Mouse (Mus musculus) limb, embryonic 14.5 days (tissue): ENCODE results near the gene Inpp4a. TPM values are rescaled to one million over a fixed set of nuclear protein-coding genes. Genes with fewer than 3 reads are reported as not detected.

Source experiments
- ATAC-seq: fragments of 200-750 bp; cut with Nextera tagmentation; 2 replicates; pipeline ENCODE4 v1.8.0; 2017; ENCODE audit warnings: low read depth, moderate number of reproducible peaks, moderate TSS enrichment; ENCODE audit not compliant: low FRiP score
- DNase-seq: peaks from one replicate; pipeline ENCODE4 v3.0.0-alpha.2; 2015; ENCODE audit warnings: low spot score
- H3K27ac ChIP-seq: fragments of 300-500 bp; sonication (generic); replicated peaks from 2 replicates; pipeline ENCODE4 v1.5.1; 2014; ENCODE audit warnings: low read depth, mild to moderate bottlenecking, low read length, moderate library complexity, mixed read lengths
- H3K27me3 ChIP-seq: fragments of 300-500 bp; sonication (generic); 2 replicates; pipeline ENCODE4 v1.6.1; 2014; ENCODE audit warnings: low read length, mixed read lengths; ENCODE audit not compliant: control insufficient read depth, insufficient read depth
- H3K36me3 ChIP-seq: fragments of 300-500 bp; sonication (generic); 2 replicates; pipeline ENCODE4 v1.6.1; 2014; ENCODE audit warnings: mild to moderate bottlenecking, low read length, moderate library complexity, mixed read lengths; ENCODE audit not compliant: control insufficient read depth, insufficient read depth
- H3K4me1 ChIP-seq: fragments of 300-500 bp; sonication (generic); 2 replicates; pipeline ENCODE4 v1.6.1; 2014; ENCODE audit warnings: antibody characterized with exemption, low read length, mixed read lengths; ENCODE audit not compliant: control insufficient read depth, insufficient read depth
- H3K4me2 ChIP-seq: fragments of 300-500 bp; sonication (generic); replicated peaks from 2 replicates; pipeline ENCODE4 v1.6.1; 2014; ENCODE audit warnings: low read depth, mild to moderate bottlenecking, low read length, moderate library complexity; ENCODE audit not compliant: severe bottlenecking
- H3K4me3 ChIP-seq: fragments of 300-500 bp; sonication (generic); replicated peaks from 2 replicates; pipeline ENCODE4 v1.5.1; 2014; ENCODE audit warnings: low read length
- H3K9ac ChIP-seq: fragments of 300-500 bp; sonication (generic); 2 replicates; pipeline ENCODE4 v1.6.1; 2014; ENCODE audit warnings: mild to moderate bottlenecking, low read depth, low read length, moderate library complexity; ENCODE audit not compliant: severe bottlenecking
- H3K9me3 ChIP-seq: fragments of 300-500 bp; sonication (generic); 2 replicates; pipeline ENCODE4 v1.6.1; 2016; ENCODE audit warnings: low read length; ENCODE audit not compliant: control insufficient read depth
- POLR2A ChIP-seq: fragments of 200-500 bp; IDR thresholded peaks from 2 replicates; pipeline ENCODE4 v1.8.0; 2012; ENCODE audit warnings: inconsistent platforms, mild to moderate bottlenecking, moderate library complexity, borderline replicate concordance; ENCODE audit not compliant: insufficient read depth, insufficient read length; ENCODE audit errors: extremely low read depth
- WGBS: fragments of 180-500 bp; shearing (Covaris S2); extraction: QIAGEN DNeasy Blood & Tissue Kit; methylation state at CpG from one replicate; pipeline ENCODE4 v1.1.7; 2014; 5-methylcytosine and 5-hydroxymethylcytosine counted together
- polyA plus RNA-seq, 2 experiments: library from polyadenylated mRNA; depleted of rRNA in 1 of 2; stranded (reverse) in 1 of 2; unstranded in 1 of 2; fragments of >200 nt; fragmentation: Nextera tagmentation in 1 of 2; extraction: Ambion mirVana in 1 of 2; gene quantifications; 2 replicates each; pipeline versions ENCODE4 v1.2.1 to v1.2.3; 2012 to 2014

Inpp4a gene
- polyA plus RNA-seq, 2 experiments: 13.6 to 16.6 TPM

DNA sequence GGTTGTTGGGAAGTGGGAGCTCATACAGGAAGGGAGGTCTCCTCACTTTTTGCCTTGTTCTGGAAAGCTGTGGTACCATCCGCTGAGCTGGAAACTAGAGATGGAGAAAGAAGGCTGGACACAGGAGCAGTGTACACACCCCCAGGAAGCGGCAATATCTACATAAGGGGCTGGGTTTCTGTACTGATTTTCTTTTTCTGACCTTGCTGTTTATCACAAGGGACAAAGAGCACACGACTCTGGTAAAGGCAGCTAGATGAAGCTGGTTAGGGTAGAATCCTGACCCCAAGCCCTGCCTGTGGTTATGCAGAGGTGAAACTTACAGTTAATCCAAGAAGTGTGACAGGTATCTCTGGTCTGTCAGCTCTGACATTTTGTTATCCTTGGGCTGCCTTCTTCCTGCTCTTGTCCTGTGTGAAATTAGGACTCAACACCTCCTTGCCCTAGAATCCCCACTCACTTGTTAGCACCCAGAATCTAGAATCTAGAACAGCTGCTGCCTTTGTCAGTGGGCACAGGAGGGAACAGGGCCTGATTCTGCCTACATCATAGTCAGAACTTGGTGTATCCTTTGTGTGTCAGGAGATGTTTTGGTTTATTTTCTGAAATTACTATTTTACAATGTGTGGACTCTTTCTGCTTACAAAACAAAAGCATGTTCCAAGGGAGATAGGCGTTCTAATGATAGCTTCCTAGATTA lies 34.2 kb downstream of the Inpp4a start:
- Histone ChIP-seq H3K27me3 (no peaks in the 10 kb centered on the region), H3K9ac (no peak overlapping the region), H3K4me3 (no peak overlapping the region), H3K27ac (no peak overlapping the region), H3K36me3 (no peaks in the 10 kb centered on the region), H3K4me2 (no peak overlapping the region), H3K4me1 (peaks cover 4% of the 10 kb centered on the region; the same call in 1 of the 2 replicates), H3K9me3 (no peaks in the 10 kb centered on the region)
- no peak for DNase-seq
- whole genome bisulfite sequencing: 85% methylated on average over 4 of the region's 4 CpGs
- no peak for ATAC-seq
- no peak for TF ChIP-seq POLR2A

DNA sequence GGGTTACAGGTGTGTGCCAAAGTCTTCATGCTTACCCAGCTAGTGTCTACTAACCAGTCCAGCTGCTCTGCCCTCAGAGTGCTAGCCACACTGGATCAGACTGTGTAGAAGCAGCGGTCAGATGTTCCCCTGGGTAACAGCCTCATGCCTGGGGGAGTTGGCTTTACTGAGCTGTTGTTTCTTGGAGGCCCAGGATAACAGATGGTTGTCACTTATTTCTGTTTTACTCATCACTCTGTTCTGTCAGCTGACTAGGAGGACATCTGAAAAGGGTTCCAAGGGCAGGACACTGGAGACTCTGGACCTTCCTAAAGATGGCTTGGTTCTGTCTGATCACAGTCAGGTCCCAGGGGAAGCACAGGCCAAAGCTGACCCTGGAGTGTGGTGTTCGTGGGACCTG lies 36.4 kb downstream of the Inpp4a start:
- Histone ChIP-seq H3K4me3 (no peak overlapping the region), H3K4me2 (no peak overlapping the region), H3K27me3 (no peaks in the 10 kb centered on the region), H3K4me1 (peaks cover 4% of the 10 kb centered on the region; the same call in 1 of the 2 replicates), H3K9ac (no peak overlapping the region), H3K36me3 (no peaks in the 10 kb centered on the region), H3K9me3 (no peaks in the 10 kb centered on the region), H3K27ac (no peak overlapping the region)
- TF ChIP-seq POLR2A: no peak
- ATAC-seq (no peak), DNase-seq (no peak)
- WGBS: 80% methylated on average over 2 of the region's 2 CpGs

DNA sequence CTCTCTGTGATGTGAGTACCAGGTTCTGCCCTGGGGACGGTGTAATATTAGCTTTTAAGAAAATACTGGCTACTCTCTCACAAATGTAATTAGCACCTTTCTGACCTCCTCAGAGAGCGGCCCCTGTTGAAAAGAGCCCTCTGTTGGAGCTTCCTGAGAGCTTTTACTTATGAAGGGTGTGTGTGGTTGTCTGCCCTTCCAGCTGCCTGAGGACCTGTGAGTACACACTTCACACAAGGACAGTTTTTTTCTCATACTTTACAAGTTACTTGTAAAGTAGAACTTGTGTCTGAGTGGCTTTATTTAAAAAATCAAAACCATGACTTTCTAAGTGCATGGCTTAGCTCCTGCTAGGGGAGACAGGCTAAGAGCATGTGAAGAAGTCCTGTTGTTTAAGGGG lies 37.1 kb downstream of the Inpp4a start:
- TF ChIP-seq POLR2A: no peak
- no peak overlapping the region for H3K4me3 ChIP-seq
- no peak overlapping the region for H3K9ac ChIP-seq
- ATAC-seq (no peak), DNase-seq (no peak)
- peaks cover 4% of the 10 kb centered on the region; the same call in 1 of the 2 replicates for H3K4me1 ChIP-seq
- 24% methylated on average over 2 of the region's 2 CpGs for WGBS
- H3K27me3 ChIP-seq: no peaks in the 10 kb centered on the region
- no peaks in the 10 kb centered on the region for H3K9me3 ChIP-seq
- H3K36me3 ChIP-seq: no peaks in the 10 kb centered on the region
- H3K4me2 ChIP-seq: no peak overlapping the region
- H3K27ac ChIP-seq: no peak overlapping the region

DNA sequence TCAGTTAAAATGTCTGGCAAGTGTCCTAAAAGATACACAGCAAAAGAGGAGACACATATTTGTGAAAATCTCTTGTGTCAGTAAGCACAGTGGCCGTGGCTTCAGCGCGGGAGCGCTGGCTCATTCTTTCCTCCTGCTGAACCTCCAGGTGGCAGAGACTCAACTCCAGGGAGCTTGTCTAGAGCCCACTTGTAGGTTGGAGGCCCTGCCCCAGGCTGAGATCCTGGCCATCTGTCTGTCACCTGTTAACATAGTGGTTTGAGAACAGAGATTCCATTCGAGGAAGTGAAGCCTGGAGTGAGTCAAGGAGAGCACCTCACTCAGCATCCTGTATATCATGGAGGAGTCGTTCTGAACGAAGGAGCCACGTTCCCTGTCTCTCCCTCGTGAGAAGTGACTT lies 37.6 kb downstream of the Inpp4a start:
- Histone ChIP-seq H3K27ac (no peak overlapping the region), H3K36me3 (no peaks in the 10 kb centered on the region), H3K4me2 (no peak overlapping the region), H3K4me3 (no peak overlapping the region), H3K9ac (no peak overlapping the region), H3K4me1 (peaks cover 4% of the 10 kb centered on the region; the same call in 1 of the 2 replicates), H3K27me3 (no peaks in the 10 kb centered on the region), H3K9me3 (no peaks in the 10 kb centered on the region)
- DNase-seq: no peak
- no peak for TF ChIP-seq POLR2A
- 80% methylated on average over 9 of the region's 9 CpGs for WGBS
- no peak for ATAC-seq

DNA sequence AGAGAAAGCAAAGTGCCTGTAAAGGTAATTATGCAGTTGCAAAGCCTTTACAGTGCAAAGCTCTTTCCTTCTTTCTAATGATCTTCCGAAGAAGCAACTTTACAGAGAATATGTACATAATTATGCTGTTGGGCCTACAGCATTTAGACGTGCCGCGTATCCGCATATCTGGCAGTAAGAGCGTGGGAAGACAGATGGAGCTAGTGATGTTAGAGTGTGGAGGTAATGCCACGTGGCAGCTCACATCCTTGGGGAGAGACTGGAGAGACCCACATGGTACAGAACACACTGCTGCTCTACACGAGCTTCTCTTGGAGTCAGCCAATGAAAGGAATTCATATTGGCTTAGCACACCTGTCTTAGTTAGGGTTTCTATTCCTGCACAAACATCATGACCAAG lies 39.5 kb downstream of the Inpp4a start:
- H3K36me3 ChIP-seq: no peaks in the 10 kb centered on the region
- no peak overlapping the region for H3K4me3 ChIP-seq
- H3K9me3 ChIP-seq: no peaks in the 10 kb centered on the region
- no peak overlapping the region for H3K27ac ChIP-seq
- H3K4me1 ChIP-seq: peaks cover 4% of the 10 kb centered on the region; the same call in 1 of the 2 replicates
- H3K4me2 ChIP-seq: no peak overlapping the region
- DNase-seq (no peak), ATAC-seq (no peak)
- WGBS: 87% methylated on average over 8 of the region's 8 CpGs
- no peak for TF ChIP-seq POLR2A
- H3K27me3 ChIP-seq: no peaks in the 10 kb centered on the region
- no peak overlapping the region for H3K9ac ChIP-seq
